Mouse (Mus musculus) granulocyte monocyte progenitor cell, adult 5-6 weeks (primary cell): ENCODE results near the gene Azin2. TPM values are rescaled to one million over a fixed set of nuclear protein-coding genes. Genes with fewer than 3 reads are reported as not detected.

ENCODE experiments used
- ATAC-seq: replicated peaks from 2 replicates; pipeline ENCODE4 v1.8.0; 2016; ENCODE audit warnings: mild to moderate bottlenecking, moderate TSS enrichment, inconsistent platforms; ENCODE audit not compliant: poor library complexity, severe bottlenecking
- total RNA-seq, 2 experiments: library from RNA; stranded (forward) in 1 of 2; stranded (reverse) in 1 of 2; fragments of 200-712, 200-1000 nt in 1 of 2; fragments of >200 nt in 1 of 2; fragmentation: Nextera tagmentation in 1 of 2; gene quantifications; 2 replicates each; pipeline ENCODE4 v1.2.3; 2014 to 2017

The Azin2 gene
- total RNA-seq, 2 experiments from 2014 or later, result 0.21 to 9.7 TPM

DNA sequence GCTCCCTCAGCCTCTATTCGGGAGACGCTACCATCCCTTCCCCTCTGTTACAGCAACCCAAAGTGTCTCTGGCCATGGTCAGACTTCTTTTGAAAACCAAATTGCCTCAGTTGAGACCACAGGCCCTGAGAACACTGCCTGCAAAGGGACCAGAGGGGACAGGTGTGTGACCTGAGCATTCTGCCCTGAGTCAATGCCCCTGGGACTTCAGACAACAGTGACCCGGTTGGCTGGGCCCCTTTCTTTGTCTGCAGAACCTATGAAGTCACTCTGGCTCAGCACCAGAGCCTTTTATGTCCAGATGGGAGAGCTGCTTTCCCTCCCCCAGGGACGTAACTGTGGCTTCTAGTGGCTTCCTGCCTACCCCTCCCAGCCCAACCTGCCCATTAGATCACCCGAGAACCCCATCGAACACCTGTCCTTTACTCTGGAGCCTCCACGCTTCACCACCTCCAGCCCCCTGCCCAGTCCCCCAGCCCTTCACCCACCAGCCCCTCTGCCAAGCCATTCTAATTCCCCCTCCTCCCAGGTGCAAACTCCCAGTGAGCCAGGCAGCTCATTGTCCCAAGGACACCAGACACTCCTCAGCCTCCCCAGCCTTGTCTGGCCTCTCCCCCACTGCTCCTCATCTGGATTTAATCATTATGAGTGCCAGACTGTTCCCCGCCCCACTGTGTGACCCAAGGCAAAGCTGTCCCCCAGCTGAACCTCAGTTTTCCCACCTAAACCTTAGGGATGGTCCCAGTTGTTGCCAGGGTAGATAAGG is 58.0 kb downstream of the Azin2 start:
- no peak for ATAC-seq

DNA sequence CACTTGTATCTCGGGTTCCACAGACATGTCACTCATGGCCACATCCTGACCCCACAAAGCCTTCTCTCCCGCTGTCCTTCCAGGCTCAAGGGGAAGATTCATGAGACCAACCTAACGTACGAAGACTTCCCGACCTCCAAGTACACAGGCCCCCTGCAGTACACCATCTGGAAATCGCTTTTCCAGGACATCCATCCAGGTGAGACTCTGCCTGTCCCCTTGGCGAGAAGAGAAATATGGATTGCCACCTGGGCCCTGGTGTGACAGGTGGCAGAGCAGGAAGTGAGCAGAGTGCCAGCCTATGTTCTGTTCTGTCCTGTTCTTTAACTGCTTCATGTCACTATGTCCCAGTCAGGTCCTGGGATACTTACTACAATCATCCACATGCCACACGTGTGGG is 59.9 kb downstream of the Azin2 start:
- ATAC-seq, result no peak

DNA sequence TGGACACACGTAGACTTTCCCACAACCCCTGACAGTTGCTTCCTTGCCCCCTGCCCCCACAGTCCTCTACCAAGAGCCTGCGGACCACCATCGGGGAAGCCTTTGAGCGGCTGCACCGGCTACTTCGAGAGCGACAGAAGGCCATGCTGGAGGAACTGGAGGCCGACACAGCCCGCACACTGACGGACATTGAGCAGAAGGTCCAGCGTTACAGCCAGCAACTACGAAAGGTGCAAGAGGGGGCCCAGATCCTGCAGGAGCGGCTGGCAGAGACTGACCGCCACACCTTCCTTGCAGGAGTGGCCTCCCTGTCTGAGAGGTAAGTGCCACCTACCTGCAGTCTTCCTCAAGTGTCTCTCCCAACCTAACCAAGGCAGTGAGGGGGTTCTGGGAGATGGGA is 61.8 kb downstream of the Azin2 start:
- no peak for ATAC-seq

DNA sequence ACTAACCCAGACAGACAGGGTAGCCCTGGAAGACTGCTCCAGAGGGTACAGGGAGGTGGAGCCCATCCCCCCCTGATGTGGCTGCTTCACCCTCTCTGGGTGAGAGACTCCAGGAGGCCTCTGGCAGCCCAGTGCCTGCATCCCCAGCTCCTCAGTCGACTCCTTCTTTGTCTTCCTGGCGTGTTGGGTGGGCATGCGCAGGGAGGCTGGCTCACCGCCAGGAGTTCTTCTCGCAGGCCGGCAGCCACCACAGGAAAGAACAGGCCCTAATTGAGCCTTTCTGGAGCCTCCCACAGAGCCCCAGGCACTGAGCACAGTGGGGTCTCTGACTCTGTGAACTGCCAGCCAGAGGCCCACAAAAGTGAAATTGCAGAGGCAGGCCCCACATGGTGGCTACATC is 62.9 kb downstream of the Azin2 start:
- ATAC-seq, result no peak

DNA sequence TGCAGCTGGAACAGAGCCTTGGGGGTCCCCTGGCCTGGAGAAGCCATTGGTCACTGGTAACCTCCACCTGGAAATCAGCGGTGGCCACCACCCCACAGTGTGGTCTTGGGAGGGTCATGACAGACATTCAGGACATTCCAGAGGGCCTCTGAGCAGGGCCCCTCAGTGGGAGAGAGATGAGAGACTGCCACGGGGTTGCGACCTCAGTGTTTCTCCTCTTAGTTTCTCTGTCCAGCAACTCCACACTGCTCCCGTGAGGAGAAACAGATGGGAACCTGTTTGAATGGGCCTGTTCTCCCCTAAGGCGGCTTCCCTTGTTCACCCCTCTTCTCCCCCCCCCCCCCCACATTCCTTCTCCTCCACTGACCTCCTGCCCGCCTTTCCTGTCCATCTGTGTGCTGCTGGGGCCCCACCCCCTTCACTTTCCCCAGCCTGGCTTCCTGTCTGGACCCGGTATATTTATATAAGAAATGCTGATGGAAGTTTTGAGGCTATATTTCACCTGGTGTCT is 64.3 kb downstream of the Azin2 start:
- ATAC-seq, result no peak

DNA sequence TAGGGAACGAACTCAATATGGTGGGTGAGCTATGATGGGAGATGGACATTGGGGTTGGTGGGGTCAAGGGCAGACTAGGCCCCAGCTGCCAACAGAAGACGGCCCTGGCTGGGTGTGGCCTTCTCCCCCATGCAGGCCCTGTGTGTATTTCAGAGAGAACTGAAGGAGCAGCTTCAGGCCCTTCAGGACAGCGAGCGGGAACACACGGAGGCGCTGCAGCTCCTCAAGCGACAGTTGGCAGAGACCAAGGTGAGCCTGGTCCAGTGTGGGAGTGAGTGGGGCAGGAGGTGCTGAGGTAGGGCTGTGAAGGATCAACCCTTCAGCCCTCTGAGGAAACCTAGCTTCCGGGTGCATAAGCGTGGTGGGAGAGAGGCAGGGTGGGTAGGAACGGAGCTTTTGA is 65.6 kb downstream of the Azin2 start:
- ATAC-seq, result no peak

DNA sequence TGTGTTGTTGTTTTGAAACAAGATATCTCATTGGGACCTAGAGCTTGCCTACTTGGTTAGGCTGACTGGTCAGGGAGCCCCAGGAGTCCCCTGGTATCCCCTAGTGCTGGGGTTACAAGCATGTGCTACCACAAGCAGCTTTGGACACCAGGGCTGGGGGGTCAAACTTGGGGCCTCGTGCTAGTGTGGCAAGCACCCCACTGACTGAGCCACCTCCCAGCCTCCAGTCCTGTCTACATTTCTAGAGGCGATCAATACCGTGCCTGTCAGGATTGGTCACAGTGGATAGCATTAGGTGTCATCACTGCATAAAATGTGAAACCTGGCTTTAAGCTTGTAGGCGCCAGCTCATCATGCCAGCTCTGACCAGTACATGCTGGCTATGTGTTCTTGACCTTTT is 66.4 kb downstream of the Azin2 start:
- no peak for ATAC-seq

DNA sequence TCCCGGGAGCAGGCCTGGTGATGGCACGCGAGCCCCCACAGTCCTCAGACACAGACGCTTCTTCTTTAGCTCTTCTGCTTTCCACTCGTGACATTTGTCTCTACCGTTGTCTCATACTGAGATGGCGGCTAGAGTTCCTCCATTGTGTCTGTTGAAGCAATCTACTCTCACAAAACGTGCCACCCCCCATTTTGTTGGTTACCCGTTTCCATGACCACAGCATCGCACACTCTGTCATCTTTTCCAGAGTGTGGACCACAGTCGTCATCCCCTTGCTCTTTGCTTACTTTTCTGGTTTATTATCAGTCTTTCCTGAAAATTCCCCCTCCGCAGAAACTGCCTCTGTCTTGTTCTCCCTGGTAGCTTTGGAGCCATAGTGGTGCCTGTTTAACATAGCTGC is 68.1 kb downstream of the Azin2 start:
- no peak for ATAC-seq

DNA sequence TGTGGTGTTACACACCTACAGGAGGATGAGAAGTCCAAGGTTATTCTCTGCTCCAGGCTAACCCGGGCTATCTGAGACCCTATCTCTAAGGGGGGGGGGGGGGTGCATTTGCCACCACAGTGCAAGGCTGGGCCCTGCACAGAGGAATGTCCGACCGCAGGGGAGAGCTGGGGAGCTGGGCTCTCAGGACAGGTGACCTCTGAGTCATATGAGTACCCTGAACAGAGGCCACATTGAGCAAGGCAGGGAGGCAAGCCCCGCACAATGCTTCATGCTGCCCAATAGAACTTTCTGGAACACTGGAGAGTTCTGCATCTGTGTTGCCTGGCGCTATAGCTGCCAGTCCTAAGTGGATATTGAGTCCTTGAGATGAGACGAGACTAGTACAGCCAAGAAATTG is 70.1 kb downstream of the Azin2 start:
- no peak for ATAC-seq

DNA sequence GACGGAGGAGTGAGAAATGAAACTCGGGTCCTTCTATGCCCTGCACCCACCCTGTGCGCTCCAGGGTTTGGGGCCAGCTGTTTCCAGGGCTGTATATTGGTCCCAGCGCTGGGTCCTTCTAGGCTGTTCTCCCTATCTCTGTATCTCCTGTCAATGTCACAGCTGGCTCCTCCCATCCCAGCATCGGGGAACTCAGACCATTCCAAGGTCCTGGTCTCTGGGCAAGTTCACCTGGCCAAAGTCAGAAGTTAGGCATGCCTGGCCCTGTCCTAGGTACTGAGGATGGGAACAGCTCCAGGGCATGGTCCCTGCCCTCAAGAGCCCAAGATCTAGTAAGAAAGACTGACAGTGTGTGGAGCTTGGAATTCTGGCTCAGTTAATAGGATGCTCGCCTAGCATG is 70.5 kb downstream of the Azin2 start:
- ATAC-seq, result no peak

DNA sequence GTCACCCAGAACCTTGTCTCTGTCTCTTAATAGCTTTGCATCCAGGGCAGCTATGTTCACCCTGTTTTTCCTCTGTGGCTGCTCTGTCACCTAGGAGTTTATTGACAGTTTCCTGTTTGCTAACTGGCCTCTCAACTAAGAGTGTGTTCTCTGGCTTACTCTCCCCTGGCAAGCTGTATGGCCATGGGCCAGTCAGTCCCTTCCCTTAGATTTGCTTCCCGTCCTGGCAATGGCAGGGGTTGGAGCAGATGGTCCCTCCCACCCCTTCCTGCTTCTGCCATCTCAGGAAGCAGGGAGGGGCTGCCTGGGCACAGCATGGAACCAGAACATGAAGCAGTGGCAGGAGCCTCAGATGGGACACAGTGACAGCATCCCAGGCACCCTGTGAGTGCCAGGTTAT is 71.1 kb downstream of the Azin2 start:
- no peak; the same call in 1 of the 2 replicates for ATAC-seq

DNA sequence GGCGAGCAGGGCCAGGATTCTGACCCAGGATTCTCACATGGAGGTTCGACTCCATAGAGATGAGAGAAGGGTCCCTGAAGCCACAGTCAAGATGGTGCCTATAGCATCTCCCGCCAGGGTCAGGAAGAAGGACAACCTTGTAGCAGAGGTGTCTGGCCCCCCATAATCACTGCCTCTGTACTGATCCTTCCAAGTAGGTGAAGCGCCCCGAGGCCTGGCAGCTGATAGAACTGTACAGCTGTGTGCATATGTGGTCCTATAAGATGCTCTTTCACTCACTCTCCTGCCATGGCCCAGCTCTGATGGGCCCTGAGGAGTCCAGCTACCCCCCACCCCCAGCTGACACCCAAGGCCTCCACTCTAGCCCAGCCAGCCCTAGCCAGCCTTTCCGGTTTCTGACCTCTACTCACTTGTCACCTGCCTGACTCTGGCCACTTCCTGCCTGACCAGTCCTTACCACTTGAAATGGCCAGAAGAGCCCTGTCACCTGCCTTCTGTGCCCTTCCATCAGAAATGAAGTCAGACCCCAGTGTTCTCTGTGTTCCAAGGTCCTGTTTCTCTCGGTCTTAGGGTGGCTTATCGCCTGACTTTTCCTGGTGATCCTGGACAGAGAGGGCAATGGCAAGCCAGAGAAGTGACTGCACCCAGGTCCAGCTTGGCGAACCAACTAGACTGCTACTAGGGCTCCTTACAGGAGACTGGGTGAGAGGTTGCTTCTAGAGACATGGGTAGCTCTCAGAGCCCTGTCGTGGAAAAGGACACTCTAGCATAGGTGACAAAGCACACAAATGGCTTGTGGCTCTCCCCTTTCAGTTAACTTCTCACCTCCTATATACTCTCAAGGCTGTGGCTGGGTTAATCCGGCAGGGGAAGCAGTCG is 72.3 kb downstream of the Azin2 start:
- ATAC-seq, result no peak

DNA sequence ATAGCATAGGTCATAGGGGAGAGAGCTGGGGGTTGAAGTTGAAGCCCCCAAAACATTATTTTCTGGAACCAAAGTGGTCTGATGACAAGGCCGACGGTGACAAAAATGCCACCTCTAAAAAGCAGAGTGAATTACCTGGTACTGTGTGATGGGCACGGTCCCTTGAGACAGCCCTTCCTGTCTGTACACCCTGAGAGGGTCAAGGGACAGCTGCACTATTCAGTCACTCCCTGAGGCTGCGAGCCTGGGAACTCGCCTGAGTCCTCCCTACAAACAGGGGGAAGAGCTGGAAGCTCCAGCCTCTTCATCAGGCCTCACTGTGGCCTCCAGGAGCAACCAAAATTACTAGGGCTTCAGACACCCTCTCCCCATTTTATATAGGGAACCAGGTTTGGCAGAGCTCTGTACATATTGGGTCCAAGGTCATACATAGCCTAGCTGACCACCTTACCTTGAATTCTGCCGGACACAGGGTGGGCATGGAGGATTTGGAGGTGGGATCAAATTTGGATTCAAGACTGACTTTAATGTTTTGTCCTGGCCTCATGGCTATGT is 73.7 kb downstream of the Azin2 start:
- ATAC-seq, result no peak

DNA sequence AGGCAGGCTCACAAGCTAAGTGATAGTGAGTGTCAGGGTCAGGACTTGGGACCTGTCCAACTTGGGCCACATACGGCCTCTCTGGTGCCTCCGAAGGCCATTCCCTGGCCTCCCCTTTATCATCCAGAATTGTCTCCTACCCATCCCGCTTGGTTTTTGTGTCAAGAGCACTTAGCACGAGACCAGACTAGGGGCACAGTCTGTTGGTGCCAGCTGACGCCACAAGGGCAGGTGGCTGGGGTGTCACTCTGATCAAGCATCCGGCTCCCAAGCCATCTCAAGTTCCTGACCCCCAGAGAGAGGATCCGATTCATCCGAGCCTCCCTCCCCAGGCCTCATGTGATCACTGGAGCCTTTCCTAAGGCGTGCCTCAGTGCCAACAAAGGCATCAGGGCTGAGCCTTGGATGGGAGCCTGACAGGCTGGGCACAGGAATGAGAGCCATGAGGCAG is 74.6 kb downstream of the Azin2 start:
- no peak for ATAC-seq

DNA sequence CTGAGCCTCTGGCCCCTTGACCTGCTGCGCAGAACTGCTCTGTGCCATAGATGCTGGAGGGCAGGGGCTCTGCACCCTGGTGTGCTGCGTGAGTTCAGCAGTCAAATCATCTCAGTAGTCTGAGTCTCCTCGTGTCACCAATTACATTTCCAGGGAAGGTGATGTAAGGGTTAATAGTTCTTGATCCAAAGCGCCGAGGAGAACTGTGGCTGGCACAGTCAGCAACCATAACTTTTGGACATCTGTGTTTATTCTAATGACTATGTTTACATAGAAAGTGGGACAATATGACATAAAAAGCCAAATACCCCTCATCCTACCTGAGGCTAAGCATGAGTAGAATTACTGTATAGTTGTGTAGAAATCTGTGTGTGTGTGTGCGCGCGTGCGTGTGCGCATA is 75.2 kb downstream of the Azin2 start:
- no peak for ATAC-seq

DNA sequence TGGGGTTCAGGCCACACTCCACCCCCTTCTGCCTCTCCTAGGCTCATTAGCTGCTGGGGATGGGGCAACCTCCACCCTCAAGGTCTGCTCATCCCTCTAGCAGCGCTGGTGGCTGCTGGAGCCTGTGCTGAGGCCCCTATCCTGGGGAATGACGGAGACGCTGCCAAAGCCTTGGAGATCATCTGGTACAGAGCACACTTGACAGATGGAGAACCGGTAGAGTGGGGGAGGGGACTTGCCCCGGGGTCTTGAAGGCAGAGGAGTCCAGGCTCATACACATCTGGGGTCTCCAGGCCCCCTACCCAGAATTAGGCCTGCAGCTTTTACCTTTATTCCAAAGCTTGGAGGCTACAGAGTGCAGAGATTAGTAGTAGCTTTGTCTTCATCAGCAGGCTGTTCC is 75.7 kb downstream of the Azin2 start:
- no peak for ATAC-seq

DNA sequence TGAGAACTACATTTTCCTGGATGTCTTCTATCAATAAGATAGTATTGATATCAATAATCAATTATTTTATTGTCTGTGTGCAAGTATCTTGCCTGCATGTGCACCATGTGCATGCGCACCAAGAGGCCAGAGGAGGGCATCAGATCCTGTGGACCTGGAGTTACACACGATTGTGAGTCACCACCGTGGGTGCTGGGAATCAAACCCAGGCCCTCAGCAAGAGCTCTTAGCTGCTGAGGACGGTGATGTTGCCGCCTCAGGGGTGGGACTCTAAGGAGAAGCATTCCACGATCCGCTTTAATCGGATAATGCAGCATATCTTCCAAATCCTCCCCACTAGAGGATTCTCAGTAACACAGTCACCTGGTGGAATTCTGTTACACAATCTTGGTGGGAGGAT is 76.7 kb downstream of the Azin2 start:
- no peak for ATAC-seq

DNA sequence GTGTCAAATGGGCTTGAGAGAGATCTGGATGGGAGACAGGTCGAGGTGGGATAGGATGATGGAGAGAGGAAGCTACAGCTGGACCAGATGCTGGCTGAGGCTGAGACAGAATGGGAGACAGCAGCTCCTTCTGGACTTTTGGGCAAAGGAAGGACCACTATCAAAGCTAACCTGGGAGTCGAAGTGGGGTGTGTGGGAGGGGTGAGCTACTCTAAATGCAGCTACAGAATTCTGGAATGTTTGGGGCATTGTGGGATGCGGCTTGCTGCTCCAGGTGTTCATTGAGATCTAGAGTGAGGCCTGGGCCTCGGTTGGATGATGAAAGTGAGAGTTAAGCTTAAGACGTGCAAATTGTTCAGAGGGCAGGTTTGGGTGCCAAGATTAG is 77.5 kb downstream of the Azin2 start:
- ATAC-seq, result no peak

DNA sequence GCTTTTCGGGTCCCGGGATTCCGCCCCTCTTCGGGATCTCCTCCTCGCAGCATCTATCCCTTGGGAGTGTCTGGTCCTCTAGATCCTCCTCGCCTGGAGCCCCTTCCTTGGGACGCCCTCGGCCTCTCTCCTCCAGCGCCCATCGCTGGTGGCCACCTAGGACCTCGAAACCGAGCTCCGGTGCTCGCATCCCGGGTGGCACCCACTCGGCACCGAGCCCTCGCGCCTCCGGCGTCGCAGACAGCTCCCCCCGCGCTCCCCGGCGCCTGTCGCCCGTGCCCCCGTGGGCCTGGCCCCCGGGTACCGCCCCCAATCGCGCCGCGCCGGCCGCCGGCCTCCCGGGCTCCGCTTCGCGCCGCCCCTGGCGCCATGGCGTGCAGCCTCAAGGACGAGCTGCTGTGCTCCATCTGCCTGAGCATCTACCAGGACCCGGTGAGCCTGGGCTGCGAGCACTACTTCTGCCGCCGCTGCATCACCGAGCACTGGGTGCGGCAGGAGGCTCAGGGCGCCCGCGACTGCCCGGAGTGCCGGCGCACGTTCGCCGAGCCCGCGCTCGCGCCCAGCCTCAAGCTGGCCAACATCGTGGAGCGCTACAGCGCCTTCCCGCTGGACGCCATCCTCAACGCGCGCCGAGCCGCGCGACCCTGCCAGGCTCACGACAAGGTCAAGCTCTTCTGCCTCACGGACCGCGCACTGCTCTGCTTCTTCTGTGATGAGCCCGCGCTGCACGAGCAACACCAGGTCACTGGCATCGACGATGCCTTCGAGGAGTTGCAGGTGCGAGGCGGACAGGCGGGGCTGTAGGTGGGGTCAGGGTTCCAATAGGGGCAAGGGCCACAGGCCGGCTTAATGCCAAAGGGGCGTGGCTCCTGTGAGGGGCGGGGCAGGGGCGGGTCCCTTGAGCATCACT is 78.2 kb downstream of the Azin2 start:
- ATAC-seq, result peak; percentile 37

DNA sequence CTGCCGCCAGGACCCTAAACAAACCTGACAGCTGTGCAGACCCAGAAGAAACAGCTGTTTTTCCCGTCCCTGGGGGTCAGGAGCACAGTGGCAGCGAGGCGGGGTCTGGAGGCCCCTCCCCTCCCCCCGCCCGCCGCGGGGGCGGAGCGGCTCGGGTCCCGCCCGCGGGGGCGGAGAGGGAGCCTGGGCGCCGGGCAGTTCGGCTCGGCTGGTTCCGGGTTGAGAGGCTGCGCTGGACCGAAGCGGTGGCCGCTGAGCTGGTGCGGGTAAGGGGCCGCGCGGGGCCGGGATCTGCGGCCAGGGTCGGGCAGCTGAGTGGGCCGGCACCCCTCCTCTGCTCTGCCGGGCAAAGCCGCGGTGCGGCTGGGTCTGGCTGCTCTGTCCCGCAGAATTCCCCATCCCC is 78.9 kb downstream of the Azin2 start, which contains the start of gene Trim62:
Gene Trim62, plus strand, starts transcription at position 202 of the 403 bp plus-strand sequence.
- ATAC-seq, result peak; percentile 80
